Mouse (Mus musculus) adrenal gland, adult 2 months (tissue): ENCODE data around the gene Eral1. TPM values are rescaled to one million over a fixed set of nuclear protein-coding genes. Genes with fewer than 3 reads are reported as not detected.
A peak's percentile ranks its signal among the peaks of the same experiment; 100 is the strongest.

Experiments
- DNase-seq: peaks from one replicate; pipeline ENCODE4 v3.0.0; 2021
- long read RNA-seq: library from polyadenylated mRNA; stranded (forward); transcript quantifications from one replicate; pipeline ENCODE4 v2.0.0, GENCODE M21; 2021
- polyA plus RNA-seq: library from polyadenylated mRNA; depleted of rRNA; stranded (reverse); fragments of >200 nt; gene quantifications from 2 replicates; pipeline ENCODE4 v1.2.3, GENCODE M21; 2012; rRNA removed
- total RNA-seq, 2 experiments: library from RNA; stranded (reverse); gene quantifications; 2 replicates each; pipeline ENCODE4 v1.2.3; 2021

Eral1 gene
- total RNA-seq (10 to 100 TPM; 30.1 to 35.0 TPM), polyA plus RNA-seq (42.0 and 49.7 TPM in 2 replicates)
- long read RNA-seq, transcript Eral1-201 (10 exons, 2,014 nt): major isoform, 35 of 39 reads
- long read RNA-seq, partial matches to known transcripts: 0 of 39 reads
- long read RNA-seq, other reads (novel, unspliced or antisense): 3 of 39 reads

GRCm38 (mm10) chr11:78079961-78080921 is at the start of gene Eral1:
Gene Eral1, minus strand, starts transcription at chr11:78080383.
- DNase-seq: peak; percentile 92

GRCm38 (mm10) chr11:78129458-78129857 is 49.3 kb upstream of the Eral1 start:
- no peak for DNase-seq

GRCm38 (mm10) chr11:78126739-78127138 is 46.6 kb upstream of the Eral1 start:
- no peak for DNase-seq

- no peak for DNase-seq
Measured at GRCm38 (mm10) chr11:78125691-78126090, 45.5 kb upstream of the Eral1 start.

GRCm38 (mm10) chr11:78123782-78124181 is 43.6 kb upstream of the Eral1 start:
- DNase-seq: no peak

GRCm38 (mm10) chr11:78122815-78123214 is 42.6 kb upstream of the Eral1 start:
- DNase-seq: no peak

- DNase-seq: peak; percentile 72
Measured at GRCm38 (mm10) chr11:78121176-78121575, 41.0 kb upstream of the Eral1 start.

GRCm38 (mm10) chr11:78119898-78120297 is 39.7 kb upstream of the Eral1 start:
- DNase-seq: no peak

- DNase-seq: peak; percentile 30
Measured at GRCm38 (mm10) chr11:78118467-78118866, 38.3 kb upstream of the Eral1 start.

GRCm38 (mm10) chr11:78116146-78116410 is 35.9 kb upstream of the Eral1 start:
- DNase-seq: no peak

- peak; percentile 97 for DNase-seq
Measured at GRCm38 (mm10) chr11:78115367-78116145, 35.4 kb upstream of the Eral1 start.

GRCm38 (mm10) chr11:78114676-78115366 is 34.6 kb upstream of the Eral1 start:
- DNase-seq: no peak

GRCm38 (mm10) chr11:78113616-78114015 is 33.4 kb upstream of the Eral1 start:
- no peak for DNase-seq

GRCm38 (mm10) chr11:78104501-78104900 is 24.3 kb upstream of the Eral1 start:
- DNase-seq: no peak

GRCm38 (mm10) chr11:78102958-78103747 is 23.0 kb upstream of the Eral1 start:
- no peak for DNase-seq

- DNase-seq: peak; percentile 30
Measured at GRCm38 (mm10) chr11:78102142-78102541, 22.0 kb upstream of the Eral1 start.

- no peak for DNase-seq
Measured at GRCm38 (mm10) chr11:78100746-78101145, 20.6 kb upstream of the Eral1 start.

GRCm38 (mm10) chr11:78097077-78097476 is 16.9 kb upstream of the Eral1 start:
- DNase-seq: no peak

GRCm38 (mm10) chr11:78095144-78095516 is 14.9 kb upstream of the Eral1 start:
- no peak for DNase-seq

- peak; percentile 96 for DNase-seq
Measured at GRCm38 (mm10) chr11:78094504-78095143, 14.4 kb upstream of the Eral1 start, which contains the start of gene Fam222b. Gene Fam222b, plus strand, starts transcription at chr11:78094660.

- DNase-seq: no peak
Measured at GRCm38 (mm10) chr11:78094137-78094503, 13.9 kb upstream of the Eral1 start.
